Comparison of ENCODE assay signal across 9 mouse cellular contexts in genomic region chr5:107087829-107088808, GRCm38 (mm10).
DNase-seq lines count a peak whose midpoint lies in the region; ATAC-seq lines count a peak whose summit lies in the region.
"Had no signal": no experiment of that assay in that cellular context is flagged by ENCODE, and none has a peak within 500 bp of the region (broad histone marks: within the 10 kb centered on the region; RNA-seq: fewer than 3 reads in every experiment).

No protein-coding gene starts in this region.

- peak overlapping the region; percentile 66; the same call in 1 of the 2 replicates for H3K27ac ChIP-seq in hindbrain, embryonic 13.5 days
- peak overlapping the region; percentile 90 for H3K27ac ChIP-seq in stomach, embryonic 15.5 days

- 29% methylated on average over 12 of the region's 12 CpGs for WGBS in hindbrain, embryonic 13.5 days
- WGBS in stomach, embryonic 15.5 days: 16% methylated on average over 12 of the region's 12 CpGs

- no peak overlapping the region for H3K9ac ChIP-seq in hindbrain, embryonic 13.5 days
- H3K9ac ChIP-seq in stomach, embryonic 15.5 days: no peak overlapping the region

- no peaks in the 10 kb centered on the region for H3K27me3 ChIP-seq in hindbrain, embryonic 13.5 days
- H3K27me3 ChIP-seq in stomach, embryonic 15.5 days (replicated peaks): no peaks in the 10 kb centered on the region

- 0 out of 2 replicates have a peak overlapping the region, but pooled peaks have one; percentile 25 for H3K4me2 ChIP-seq in hindbrain, embryonic 13.5 days
- peak overlapping the region; percentile 41 for H3K4me2 ChIP-seq in stomach, embryonic 15.5 days

- ATAC-seq in hindbrain, embryonic 13.5 days (ENCODE audit: low FRiP score): peak; percentile 74; the same call in 1 of the 2 replicates
- peak; percentile 83 for ATAC-seq in stomach, embryonic 15.5 days (ENCODE audit: insufficient read depth, low FRiP score, low read depth)
- ATAC-seq in megakaryocyte, adult 5-6 weeks (ENCODE audit: poor library complexity, severe bottlenecking): no peak

- no peak overlapping the region for H3K4me3 ChIP-seq in hindbrain, embryonic 13.5 days
- H3K4me3 ChIP-seq in stomach, embryonic 15.5 days (replicated peaks): no peak overlapping the region
- H3K4me3 ChIP-seq: erythroblast, embryonic 14.5 days had no signal

- no peaks in the 10 kb centered on the region for H3K9me3 ChIP-seq in hindbrain, embryonic 13.5 days
- no peaks in the 10 kb centered on the region for H3K9me3 ChIP-seq in stomach, embryonic 15.5 days

- no peaks in the 10 kb centered on the region for H3K36me3 ChIP-seq in hindbrain, embryonic 13.5 days
- no peaks in the 10 kb centered on the region for H3K36me3 ChIP-seq in stomach, embryonic 15.5 days

- H3K4me1 ChIP-seq in hindbrain, embryonic 13.5 days (replicated peaks): peaks cover 11% of the 10 kb centered on the region; the same call in 1 of the 2 replicates
- peaks cover 22% of the 10 kb centered on the region for H3K4me1 ChIP-seq in stomach, embryonic 15.5 days

- DNase-seq in CD4-positive, CD25-positive, alpha-beta regulatory T cell, adult 2 months (ENCODE audit: low read depth, low spot score): peak; percentile 38
- peak; percentile 63 for DNase-seq in adrenal gland, adult 8-10 months
- peak; percentile 39 to 60 for DNase-seq in frontal cortex, postnatal 36 days (ENCODE audit: low spot score in 2 of 2)
- peak; percentile 50 for DNase-seq in layer of hippocampus, adult 9-11 months
- peak; percentile 86 for DNase-seq in lung, postnatal 36 days
